Mouse (Mus musculus): ENCODE results near the gene Gfi1. TPM values are rescaled to one million over a fixed set of nuclear protein-coding genes. Genes with fewer than 3 reads are reported as not detected.

Gene Gfi1
- 6.1 and 7.2 TPM in 2 replicates for polyA plus RNA-seq (2012; rRNA removed)

- no peak for DNase-seq (ENCODE audit: low read depth, low spot score)
- 2% methylated on average over 41 of the region's 41 CpGs for WGBS
These were observed at the start of gene Gfi1 for GRCm38 (mm10) chr5:107725435-107726261. Gene Gfi1, minus strand, starts transcription at chr5:107726036.

- no peak for DNase-seq (ENCODE audit: low read depth, low spot score)
- 77% methylated on average over 5 of the region's 5 CpGs for WGBS
These were observed 46.2 kb upstream of the Gfi1 start for GRCm38 (mm10) chr5:107772049-107772448.

GRCm38 (mm10) chr5:107768224-107768623 is 42.4 kb upstream of the Gfi1 start:
- 100% methylated on average over 1 of the region's 1 CpGs for WGBS
- DNase-seq (ENCODE audit: low read depth, low spot score) = no peak

- no peak for DNase-seq (ENCODE audit: low read depth, low spot score)
- WGBS = 91% methylated on average over 4 of the region's 4 CpGs
These were observed 40.1 kb upstream of the Gfi1 start for GRCm38 (mm10) chr5:107765946-107766345.

- WGBS = 74% methylated on average over 1 of the region's 1 CpGs
- no peak for DNase-seq (ENCODE audit: low read depth, low spot score)
These were observed 38.6 kb upstream of the Gfi1 start for GRCm38 (mm10) chr5:107764486-107764885.

GRCm38 (mm10) chr5:107763674-107764073 is 37.8 kb upstream of the Gfi1 start:
- no peak for DNase-seq (ENCODE audit: low read depth, low spot score)

GRCm38 (mm10) chr5:107759121-107759520 is 33.3 kb upstream of the Gfi1 start:
- WGBS = 78% methylated on average over 5 of the region's 5 CpGs

GRCm38 (mm10) chr5:107756072-107756471 is 30.2 kb upstream of the Gfi1 start:
- no peak for DNase-seq (ENCODE audit: low read depth, low spot score)
- 79% methylated on average over 2 of the region's 2 CpGs for WGBS

More at GRCm38 (mm10) chr5:107759121-107759520, 33.3 kb upstream of the Gfi1 start:
- DNase-seq (ENCODE audit: low read depth, low spot score) = no peak

GRCm38 (mm10) chr5:107754740-107755139 is 28.9 kb upstream of the Gfi1 start:
- DNase-seq (ENCODE audit: low read depth, low spot score) = no peak
- 72% methylated on average over 1 of the region's 1 CpGs for WGBS

- no peak for DNase-seq (ENCODE audit: low read depth, low spot score)
- 97% methylated on average over 7 of the region's 7 CpGs for WGBS
These were observed 27.8 kb upstream of the Gfi1 start for GRCm38 (mm10) chr5:107753656-107754055.

- DNase-seq (ENCODE audit: low read depth, low spot score) = no peak
- WGBS = 56% methylated on average over 9 of the region's 9 CpGs
These were observed 23.5 kb upstream of the Gfi1 start for GRCm38 (mm10) chr5:107749229-107749916.

- DNase-seq (ENCODE audit: low read depth, low spot score) = no peak
- 84% methylated on average over 5 of the region's 5 CpGs for WGBS
These were observed 13.2 kb upstream of the Gfi1 start for GRCm38 (mm10) chr5:107739023-107739422.

GRCm38 (mm10) chr5:107738296-107738695 is 12.5 kb upstream of the Gfi1 start:
- WGBS = 71% methylated on average over 3 of the region's 3 CpGs

GRCm38 (mm10) chr5:107736171-107736570 is 10.3 kb upstream of the Gfi1 start:
- WGBS = 78% methylated on average over 5 of the region's 5 CpGs

More at GRCm38 (mm10) chr5:107738296-107738695, 12.5 kb upstream of the Gfi1 start:
- no peak for DNase-seq (ENCODE audit: low read depth, low spot score)

GRCm38 (mm10) chr5:107731844-107732243 is 6.0 kb upstream of the Gfi1 start:
- no peak for DNase-seq (ENCODE audit: low read depth, low spot score)
- 30% methylated on average over 2 of the region's 2 CpGs for WGBS

More at GRCm38 (mm10) chr5:107736171-107736570, 10.3 kb upstream of the Gfi1 start:
- no peak for DNase-seq (ENCODE audit: low read depth, low spot score)

GRCm38 (mm10) chr5:107731408-107731807 is 5.6 kb upstream of the Gfi1 start:
- no peak for DNase-seq (ENCODE audit: low read depth, low spot score)
- 48% methylated on average over 3 of the region's 3 CpGs for whole genome bisulfite sequencing

GRCm38 (mm10) chr5:107727007-107727402 is 1.2 kb upstream of the Gfi1 start:
- WGBS = 27% methylated on average over 12 of the region's 12 CpGs
- no peak for DNase-seq (ENCODE audit: low read depth, low spot score)

- WGBS = 2% methylated on average over 57 of the region's 57 CpGs
These were observed 608 bp upstream of the Gfi1 start for GRCm38 (mm10) chr5:107726281-107727006.

GRCm38 (mm10) chr5:107724661-107725434 is 988 bp downstream of the Gfi1 start:
- no peak for DNase-seq (ENCODE audit: low read depth, low spot score)
- 2% methylated on average over 52 of the region's 52 CpGs for WGBS

More at GRCm38 (mm10) chr5:107726281-107727006, 608 bp upstream of the Gfi1 start:
- no peak for DNase-seq (ENCODE audit: low read depth, low spot score)

Measured in large intestine, adult 2 months (tissue).